In the genomic region with DNA sequence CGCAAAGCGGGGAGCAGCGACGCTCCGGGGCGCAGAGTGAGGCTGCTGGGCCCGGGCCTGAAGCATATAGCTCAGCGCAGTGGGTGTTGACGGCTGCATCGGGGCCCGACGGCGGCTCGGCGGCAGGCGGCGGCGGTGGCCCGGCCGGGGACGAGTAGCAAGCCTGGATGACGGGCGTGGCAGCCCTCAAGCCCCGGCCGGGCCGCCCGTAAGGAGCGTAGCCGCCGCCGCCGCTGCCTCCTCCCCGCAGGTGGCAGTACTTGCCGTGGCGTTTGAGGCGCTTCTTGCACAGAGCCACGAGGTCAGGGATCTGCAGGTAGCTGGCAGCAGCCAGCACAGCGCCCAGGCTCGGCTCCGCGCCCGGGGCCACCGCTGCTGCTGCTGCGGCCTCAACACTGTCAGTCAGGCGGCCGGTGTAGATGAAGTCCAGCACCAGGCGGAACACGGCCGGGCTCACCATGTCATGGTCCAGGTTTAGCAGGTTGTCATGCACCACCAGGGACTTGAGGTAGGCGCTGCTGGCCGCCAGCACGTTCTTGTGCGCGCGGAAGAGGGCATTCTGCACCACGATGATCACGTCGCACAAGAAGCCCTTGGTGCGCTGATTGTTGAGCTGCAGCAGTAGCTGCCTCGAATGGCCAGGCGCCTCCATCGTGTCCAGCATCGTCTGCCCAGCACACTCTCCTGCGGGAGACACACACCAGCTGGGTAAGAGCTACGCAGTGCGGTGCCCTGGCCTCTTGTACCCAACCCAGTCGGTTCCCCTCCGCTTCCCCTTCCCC, we compare ENCODE assay signal across 8 mouse cellular contexts. TPM values are rescaled to one million over a fixed set of nuclear protein-coding genes. Genes with fewer than 3 reads are reported as not detected.
A peak's percentile ranks its signal among the peaks of the same experiment; 100 is the strongest.
DNase-seq lines count a peak whose midpoint lies in the region; ATAC-seq and TF ChIP-seq lines count a peak whose summit lies in the region.

No protein-coding gene starts in this region.

- H3K36me3 ChIP-seq in forebrain, embryonic 15.5 days = peaks cover 8% of the 10 kb centered on the region; the same call in 1 of the 2 replicates
- H3K36me3 ChIP-seq in intestine, postnatal 0 days (ENCODE audit: control insufficient read depth, insufficient read depth) = peaks cover 31% of the 10 kb centered on the region

- H3K4me3 ChIP-seq in forebrain, embryonic 15.5 days = peak overlapping the region; percentile 45
- H3K4me3 ChIP-seq in intestine, postnatal 0 days (ENCODE audit: low read depth, low read length) = peak overlapping the region; percentile 67

- peak; percentile 46 for TF ChIP-seq CTCF in intestine, postnatal 0 days (IDR thresholded peaks at IDR 0.05; ENCODE audit: low read depth)

- ATAC-seq in forebrain, embryonic 15.5 days (replicated peaks) = no peak
- ATAC-seq in intestine, postnatal 0 days = no peak

- 1% methylated on average over 67 of the region's 68 CpGs for WGBS in forebrain, embryonic 15.5 days
- WGBS in intestine, postnatal 0 days = 6% methylated on average over 57 of the region's 68 CpGs

- no peaks in the 10 kb centered on the region for H3K9me3 ChIP-seq in forebrain, embryonic 15.5 days
- no peaks in the 10 kb centered on the region for H3K9me3 ChIP-seq in intestine, postnatal 0 days (ENCODE audit: control insufficient read depth)

- peaks cover 58% of the 10 kb centered on the region for H3K4me1 ChIP-seq in forebrain, embryonic 15.5 days
- peaks cover 4% of the 10 kb centered on the region for H3K4me1 ChIP-seq in intestine, postnatal 0 days (replicated peaks; ENCODE audit: control insufficient read depth, insufficient read depth, low read length)

- H3K9ac ChIP-seq in forebrain, embryonic 15.5 days (replicated peaks) = peak overlapping the region; percentile 25
- peak overlapping the region; percentile 72 for H3K9ac ChIP-seq in intestine, postnatal 0 days (ENCODE audit: low read depth, low read length)

- peak overlapping the region; percentile 86 for H3K4me2 ChIP-seq in forebrain, embryonic 15.5 days (replicated peaks)
- peak overlapping the region; percentile 91 for H3K4me2 ChIP-seq in intestine, postnatal 0 days (replicated peaks; ENCODE audit: low read depth)

- peak; percentile 37 for DNase-seq in cerebellum, postnatal 14 days
- DNase-seq in cerebellum, adult 9-11 months = no peak
- peak; percentile 46 for DNase-seq in ES-CJ7 (ENCODE audit: low read depth, low spot score)
- DNase-seq in lung, postnatal 10 days = peak; percentile 47
- DNase-seq in thymus, postnatal 0 days (ENCODE audit: low spot score) = peak; percentile 43
- no peak for DNase-seq in adipocyte (ENCODE audit: low spot score)

- H3K27ac ChIP-seq in forebrain, embryonic 15.5 days (replicated peaks) = no peak overlapping the region
- H3K27ac ChIP-seq in intestine, postnatal 0 days (ENCODE audit: low read depth, low read length) = 0 out of 2 replicates have a peak overlapping the region, but pooled peaks have one; percentile 84

- H3K27me3 ChIP-seq in forebrain, embryonic 15.5 days = peaks cover 73% of the 10 kb centered on the region
- H3K27me3 ChIP-seq in intestine, postnatal 0 days (replicated peaks; ENCODE audit: control insufficient read depth, insufficient read depth, low read length) = peaks cover 49% of the 10 kb centered on the region

RNA-seq across cellular contexts. Expression of gene Hic1, which starts 2.3 kb away (rescaled TPM):
- polyA plus RNA-seq in forebrain, embryonic 15.5 days (2015; fragmentation: Nextera tagmentation; extraction: Ambion mirVana) = 2.1 and 2.2 TPM in 2 replicates
- 8.6 and 8.8 TPM in 2 replicates for polyA plus RNA-seq in intestine, postnatal 0 days (2015; fragmentation: Nextera tagmentation; extraction: Ambion mirVana)
- polyA plus RNA-seq in thymus, postnatal 0 days (2015; fragmentation: Nextera tagmentation; extraction: Ambion mirVana) = 8.3 and 11.0 TPM in 2 replicates

RNA-seq across cellular contexts. Expression of gene Ovca2, which starts 11.6 kb away (rescaled TPM):
- polyA plus RNA-seq in forebrain, embryonic 15.5 days (2015; fragmentation: Nextera tagmentation; extraction: Ambion mirVana) = 15.4 and 21.6 TPM in 2 replicates
- 21.6 and 22.4 TPM in 2 replicates for polyA plus RNA-seq in intestine, postnatal 0 days (2015; fragmentation: Nextera tagmentation; extraction: Ambion mirVana)
- 34.2 and 37.7 TPM in 2 replicates for polyA plus RNA-seq in thymus, postnatal 0 days (2015; fragmentation: Nextera tagmentation; extraction: Ambion mirVana)

RNA-seq across cellular contexts. Expression of gene Dph1, which starts 24.0 kb away (rescaled TPM):
- polyA plus RNA-seq in forebrain, embryonic 15.5 days (2015; fragmentation: Nextera tagmentation; extraction: Ambion mirVana) = 14.8 and 16.2 TPM in 2 replicates
- 11.3 and 12.3 TPM in 2 replicates for polyA plus RNA-seq in intestine, postnatal 0 days (2015; fragmentation: Nextera tagmentation; extraction: Ambion mirVana)
- 14.0 and 14.1 TPM in 2 replicates for polyA plus RNA-seq in thymus, postnatal 0 days (2015; fragmentation: Nextera tagmentation; extraction: Ambion mirVana)

RNA-seq across cellular contexts. Expression of gene Rtn4rl1, which starts 26.5 kb away (rescaled TPM):
- 5.6 and 6.9 TPM in 2 replicates for polyA plus RNA-seq in forebrain, embryonic 15.5 days (2015; fragmentation: Nextera tagmentation; extraction: Ambion mirVana)
- 1.5 and 1.8 TPM in 2 replicates for polyA plus RNA-seq in intestine, postnatal 0 days (2015; fragmentation: Nextera tagmentation; extraction: Ambion mirVana)
- polyA plus RNA-seq in thymus, postnatal 0 days (2015; fragmentation: Nextera tagmentation; extraction: Ambion mirVana) = 7.8 and 8.1 TPM in 2 replicates

Comparison
In these comparisons a context has a peak if more than half of its experiments do, and no peak if none do; other contexts are left out.
1. DNase-seq: peak in cerebellum, postnatal 14 days (2 of 2), ES-CJ7 (single experiment), lung, postnatal 10 days (single experiment) and thymus, postnatal 0 days (single experiment); none in cerebellum, adult 9-11 months (single experiment) and adipocyte (single experiment).